Mouse (Mus musculus) testis, adult 2 months (tissue): ENCODE measurements around the gene Zmiz1.

ENCODE experiments used
- CTCF ChIP-seq: fragments of 200-500 bp; IDR thresholded peaks from 2 replicates; pipeline ENCODE4 v1.5.1; 2012; ENCODE audit warnings: low read depth, mild to moderate bottlenecking, inconsistent platforms, low read length, moderate library complexity; ENCODE audit not compliant: control insufficient read depth, insufficient read depth, insufficient replicate concordance
- POLR2A ChIP-seq: fragments of 200-500 bp; IDR thresholded peaks from 2 replicates; pipeline ENCODE4 v1.6.1; 2012; ENCODE audit warnings: low read depth, mild to moderate bottlenecking, inconsistent platforms, low read length, moderate library complexity; ENCODE audit not compliant: control insufficient read depth

DNA sequence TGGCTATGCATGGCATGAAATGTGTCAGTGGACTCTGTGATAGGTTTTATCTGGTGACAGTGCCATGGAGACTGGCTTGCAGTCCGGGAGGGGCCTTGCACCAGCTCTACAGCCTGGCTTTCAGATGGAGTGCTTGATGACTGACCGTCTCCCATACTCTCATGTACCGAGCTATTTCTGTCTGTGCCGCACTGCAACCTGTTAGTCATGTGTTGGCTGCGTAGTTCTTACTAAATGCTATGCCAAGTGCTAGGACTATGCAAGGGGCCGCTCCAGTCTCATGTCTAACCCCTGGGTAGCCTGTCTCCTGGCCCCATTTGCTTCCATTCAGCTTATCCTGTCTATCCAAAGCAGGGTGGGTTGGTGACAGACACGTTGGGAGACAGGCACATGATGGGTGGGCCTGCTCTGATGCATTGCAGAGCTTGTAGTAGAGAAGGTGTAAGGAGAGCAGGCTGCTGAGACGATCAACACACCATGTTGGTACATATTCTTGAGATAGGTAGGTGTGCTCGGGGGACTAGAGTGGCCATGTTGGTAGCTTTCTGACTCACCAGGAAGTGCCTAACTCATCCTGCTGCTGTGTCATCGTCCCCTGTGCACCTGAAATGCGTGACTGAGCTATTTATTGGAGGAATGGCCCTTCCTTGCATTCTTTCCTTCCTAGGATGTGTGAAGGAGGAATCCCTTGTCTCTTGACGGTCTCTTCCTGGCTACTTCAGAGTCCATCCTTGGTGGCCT lies 171.1 kb downstream of the Zmiz1 start:
- TF ChIP-seq POLR2A, result no peak
- TF ChIP-seq CTCF, result no peak
